Mouse (Mus musculus): ENCODE results near the gene Spred2.
A peak's percentile ranks its signal among the peaks of the same experiment; 100 is the strongest.

Gene Spred2

DNA sequence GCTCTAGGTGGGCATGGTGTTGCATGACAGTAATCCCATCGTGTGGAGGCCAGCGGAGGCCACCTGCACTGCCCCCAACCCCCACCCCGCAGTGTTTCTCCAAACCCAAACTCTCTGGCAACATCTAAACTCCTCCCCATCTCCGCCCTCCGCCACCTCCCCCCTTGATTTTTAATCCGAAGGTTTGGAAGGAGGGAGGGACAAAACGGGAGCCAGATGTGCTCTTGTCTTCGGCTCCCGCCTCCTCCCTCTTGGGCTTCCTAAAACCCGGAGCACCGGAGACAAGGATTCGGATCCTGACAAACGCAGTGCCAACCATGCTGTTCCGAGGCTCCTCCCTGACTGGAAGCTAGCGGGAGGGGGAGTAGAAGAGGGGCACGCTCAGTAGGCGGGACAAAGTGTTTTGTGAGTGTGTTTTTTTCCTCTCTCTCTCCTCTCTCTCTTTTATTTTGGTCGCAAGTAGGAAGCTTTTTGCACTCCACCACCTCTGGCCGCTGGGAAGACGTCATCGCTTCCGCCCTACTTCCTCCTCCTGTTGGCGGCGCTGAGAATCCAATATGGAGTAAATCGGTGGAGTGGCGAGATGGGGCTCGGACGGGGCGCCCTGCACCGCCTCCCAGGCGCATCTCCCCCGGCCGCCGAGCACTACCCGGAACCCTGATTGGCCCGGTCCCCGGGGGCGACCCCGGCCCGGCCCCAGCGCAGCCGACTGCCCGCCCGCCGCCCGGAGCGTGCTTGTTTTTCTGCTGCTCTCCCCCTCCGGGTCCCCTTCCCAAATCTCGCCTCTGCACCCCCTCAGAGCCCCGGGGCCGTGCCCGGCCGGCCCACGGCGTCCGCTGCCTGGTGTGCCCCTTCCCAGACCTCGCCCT is at the start of gene Spred2:
Gene Spred2, plus strand, starts transcription at position 488 of the 869 bp plus-strand sequence.
- peak; percentile 93 to 94 for DNase-seq (ENCODE audit: low spot score in 2 of 2)

DNA sequence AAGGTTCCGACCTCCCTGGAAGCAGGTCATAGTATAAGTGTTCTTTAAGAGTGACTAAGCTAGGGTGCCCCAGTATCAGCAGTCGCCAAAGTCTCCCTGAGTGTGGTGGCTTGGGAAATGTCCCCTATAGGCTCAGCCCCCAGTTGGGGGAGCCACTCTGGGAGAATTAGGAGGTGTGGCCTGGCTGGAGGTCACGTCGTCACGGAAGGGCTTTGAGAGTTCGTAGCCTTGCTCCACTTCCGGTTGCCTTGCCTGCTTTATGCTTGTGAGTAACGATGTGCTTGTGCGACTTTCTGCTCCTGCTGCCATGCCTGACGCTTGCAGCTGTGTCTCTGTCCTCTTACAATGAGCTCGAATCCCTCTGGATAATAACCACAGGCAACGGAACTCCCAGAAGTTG is 48.6 kb upstream of the Spred2 start:
- no peak for DNase-seq (ENCODE audit: low spot score in 2 of 2)

DNA sequence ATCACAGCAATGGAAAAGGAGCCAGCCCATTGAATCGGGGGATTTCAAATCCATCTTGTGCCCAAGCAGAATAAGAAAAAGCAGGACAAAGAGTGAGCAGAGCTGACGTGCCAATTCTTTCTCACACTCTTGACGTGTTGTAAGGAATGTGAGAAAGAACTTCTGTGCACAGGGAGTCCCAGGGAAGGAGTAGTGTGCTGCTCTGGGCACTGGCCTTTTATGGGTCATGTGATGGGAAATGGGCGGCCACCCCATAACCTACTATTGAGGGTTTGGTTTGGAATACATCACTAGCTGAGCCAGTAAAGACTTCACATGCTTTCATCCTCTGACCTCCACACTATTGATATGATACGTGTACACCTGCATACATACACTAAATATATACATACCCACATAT is 48.2 kb upstream of the Spred2 start:
- DNase-seq (ENCODE audit: low spot score in 2 of 2): no peak

DNA sequence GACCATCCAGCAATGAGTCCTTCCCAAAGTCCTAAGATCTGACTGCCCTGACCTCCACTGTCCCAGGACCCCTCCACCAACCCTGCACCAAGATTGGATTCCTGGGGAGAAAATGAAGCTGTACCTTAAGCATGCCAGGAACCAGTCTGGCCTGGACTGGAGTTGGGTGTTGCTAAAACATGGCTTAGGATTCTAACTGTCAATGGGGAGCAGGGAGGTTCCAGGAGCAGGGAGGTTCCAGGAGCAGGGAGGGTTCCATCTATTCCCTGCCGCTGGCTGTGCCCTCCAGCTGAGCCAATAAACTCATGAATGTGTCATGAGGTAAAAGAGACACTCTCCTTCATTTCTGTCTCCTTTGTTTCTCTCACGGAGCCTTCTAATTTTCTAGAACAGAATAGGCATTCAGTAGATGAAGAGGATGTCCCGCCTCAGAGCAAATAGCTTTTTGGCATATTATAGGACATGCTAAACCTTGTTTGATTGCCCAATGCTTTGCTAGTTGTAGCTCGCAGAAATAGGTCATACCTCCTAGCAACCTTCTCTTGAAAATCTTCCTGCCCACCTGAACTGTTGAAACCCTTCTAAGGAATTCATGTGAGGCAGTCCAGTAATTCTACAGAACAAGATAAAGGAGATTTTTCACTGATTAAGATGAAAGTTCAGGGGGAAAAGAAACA is 46.8 kb upstream of the Spred2 start:
- no peak for DNase-seq (ENCODE audit: low spot score in 2 of 2)

DNA sequence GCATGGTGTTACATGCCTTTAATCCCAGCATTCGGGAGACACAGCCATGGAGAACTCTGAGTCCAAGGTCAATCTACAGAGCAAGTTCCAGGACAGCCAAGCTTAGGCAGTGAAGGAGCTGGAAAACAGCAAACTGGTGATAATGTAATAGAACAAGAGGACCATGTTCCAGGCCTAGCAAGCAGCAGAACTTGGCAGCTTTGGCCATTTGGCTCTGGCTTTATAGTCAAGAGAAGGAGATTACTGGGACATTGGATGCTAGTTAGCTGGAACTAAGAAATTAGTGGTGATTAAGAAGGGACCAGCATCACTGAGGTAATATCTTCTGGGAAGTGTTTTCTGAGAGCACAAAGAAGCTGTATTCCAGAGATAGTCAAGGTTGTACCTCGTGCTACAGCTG is 42.8 kb upstream of the Spred2 start:
- DNase-seq (ENCODE audit: low spot score in 2 of 2): peak; percentile 13 to 15

DNA sequence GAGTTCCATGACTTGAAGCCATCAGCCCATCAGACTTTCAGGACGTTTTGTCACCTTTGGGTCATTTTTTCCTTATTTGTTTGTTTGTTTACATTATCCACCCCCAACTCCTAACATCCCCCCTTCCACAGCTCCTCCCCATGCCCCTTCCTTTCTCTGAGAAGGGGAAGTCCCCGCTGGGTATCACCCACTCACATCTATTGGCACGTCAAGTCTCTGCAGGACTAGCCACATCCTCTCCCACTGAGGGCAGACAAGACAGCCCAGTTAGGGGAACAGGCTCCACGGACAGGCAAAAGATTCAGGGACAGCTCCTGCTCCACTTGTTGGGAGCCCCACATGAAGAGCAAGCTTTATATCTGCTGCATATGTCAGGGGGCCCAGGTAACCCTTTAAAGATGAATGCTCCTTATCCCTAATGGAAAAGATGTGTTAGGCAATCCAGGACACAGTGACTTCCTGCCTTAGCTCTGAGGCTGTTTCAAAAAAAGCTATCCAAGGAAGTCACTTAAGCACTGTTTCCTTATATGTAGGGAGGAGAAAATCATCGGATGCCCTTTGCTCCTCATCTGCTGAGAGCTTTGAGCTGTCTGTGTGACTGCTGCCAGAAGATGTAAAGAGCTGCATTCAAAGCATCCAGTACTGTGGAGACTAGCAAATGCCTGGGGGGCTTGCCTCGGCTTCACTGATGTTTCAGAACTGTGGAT is 33.3 kb upstream of the Spred2 start:
- DNase-seq (ENCODE audit: low spot score in 2 of 2): no peak

DNA sequence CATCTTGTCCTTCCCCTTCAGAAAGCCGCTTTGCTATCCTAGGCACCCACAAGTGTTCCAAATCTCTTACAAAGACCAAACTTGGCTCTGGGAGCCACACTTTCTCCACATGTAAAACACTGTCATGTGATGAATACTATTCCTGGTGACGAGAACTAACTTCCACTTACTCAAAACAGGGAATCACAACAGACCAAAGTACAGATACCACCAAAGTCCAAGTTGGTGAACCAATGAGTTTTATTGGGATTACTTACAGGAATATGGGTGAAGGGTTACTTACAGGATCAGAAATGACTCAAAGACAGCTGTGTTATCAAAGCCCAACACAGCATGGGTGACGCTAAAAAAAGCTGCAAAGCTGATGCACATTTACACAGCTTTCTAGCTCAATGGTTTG is 30.9 kb upstream of the Spred2 start:
- no peak for DNase-seq (ENCODE audit: low spot score in 2 of 2)

DNA sequence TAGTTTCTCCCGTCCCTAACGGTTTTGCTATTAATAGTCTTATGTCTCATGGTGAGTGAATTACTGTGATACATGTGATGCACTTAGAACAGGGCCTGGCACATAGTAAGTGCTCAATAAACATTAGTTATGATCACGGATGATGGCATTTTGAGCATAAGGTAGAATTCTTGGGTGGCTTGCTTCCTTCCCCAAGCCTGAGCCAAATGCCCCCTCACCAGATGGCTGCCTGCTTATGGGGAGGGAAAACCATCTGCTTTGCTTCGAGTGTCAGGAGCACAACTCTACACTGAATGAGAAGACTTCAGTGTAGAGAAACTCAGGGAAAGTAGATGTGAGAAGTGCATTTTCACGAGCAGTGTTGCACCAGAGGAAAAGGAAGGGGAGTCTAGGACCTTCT is 24.6 kb upstream of the Spred2 start:
- no peak for DNase-seq (ENCODE audit: low spot score in 2 of 2)

DNA sequence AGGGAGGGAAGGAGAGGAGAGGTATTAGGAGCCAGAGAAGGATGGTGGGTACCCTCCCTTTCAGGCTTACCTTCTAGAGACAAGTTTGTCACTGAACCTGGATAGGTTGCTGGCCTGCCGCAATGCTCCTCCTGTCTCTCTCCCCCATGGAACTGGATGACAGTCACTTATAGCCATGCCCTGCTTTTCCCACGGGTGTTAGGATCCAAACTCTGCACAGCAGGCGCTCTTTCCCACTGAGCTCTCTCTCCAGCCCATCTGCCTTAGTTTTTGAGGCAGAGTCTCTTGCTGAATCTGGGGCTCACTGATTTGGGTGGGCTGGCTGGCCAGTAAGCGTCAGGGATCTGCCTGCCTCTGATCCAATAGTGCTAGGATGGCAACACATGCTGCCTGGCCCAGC is 23.5 kb upstream of the Spred2 start:
- no peak for DNase-seq (ENCODE audit: low spot score in 2 of 2)

DNA sequence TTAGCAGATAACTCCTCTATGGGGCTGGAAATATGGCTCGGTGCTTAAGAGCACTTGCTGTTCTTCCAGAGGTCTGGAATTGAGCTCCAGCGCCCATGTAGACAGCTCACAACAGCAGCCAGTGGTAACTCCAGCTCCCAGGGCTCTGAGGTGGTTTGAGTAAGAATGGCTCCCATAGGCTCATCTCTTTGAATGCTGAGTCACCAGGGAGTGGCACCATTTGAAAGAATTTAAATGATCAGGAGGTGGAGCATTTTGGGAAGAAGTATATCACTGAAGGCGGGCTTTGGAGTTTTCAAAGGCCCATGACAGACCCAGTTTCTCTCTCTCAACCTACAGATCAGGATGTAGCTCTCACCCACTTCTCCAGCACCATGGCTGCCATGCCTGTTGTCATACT is 13.0 kb upstream of the Spred2 start:
- DNase-seq (ENCODE audit: low spot score in 2 of 2): no peak

DNA sequence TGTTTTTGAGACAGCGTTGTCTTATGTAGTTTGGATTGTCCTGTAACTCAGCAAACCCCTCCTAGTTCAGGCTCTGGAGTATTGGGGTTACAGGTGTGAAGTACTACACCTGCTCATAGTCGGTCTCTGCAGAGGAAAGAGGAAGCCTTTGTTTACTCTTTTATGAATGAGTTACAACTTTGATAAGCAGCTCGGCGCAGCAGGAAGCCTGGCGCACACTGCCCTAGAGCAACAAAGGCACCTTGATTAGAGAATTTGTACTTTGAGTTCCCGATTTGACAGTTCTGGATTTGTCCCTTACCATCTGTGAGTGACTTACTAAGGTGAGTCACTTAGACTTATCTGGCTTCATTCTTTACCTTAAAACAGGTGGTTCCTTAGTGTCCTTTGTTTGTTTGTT is 12.0 kb upstream of the Spred2 start:
- DNase-seq (ENCODE audit: low spot score in 2 of 2): no peak

DNA sequence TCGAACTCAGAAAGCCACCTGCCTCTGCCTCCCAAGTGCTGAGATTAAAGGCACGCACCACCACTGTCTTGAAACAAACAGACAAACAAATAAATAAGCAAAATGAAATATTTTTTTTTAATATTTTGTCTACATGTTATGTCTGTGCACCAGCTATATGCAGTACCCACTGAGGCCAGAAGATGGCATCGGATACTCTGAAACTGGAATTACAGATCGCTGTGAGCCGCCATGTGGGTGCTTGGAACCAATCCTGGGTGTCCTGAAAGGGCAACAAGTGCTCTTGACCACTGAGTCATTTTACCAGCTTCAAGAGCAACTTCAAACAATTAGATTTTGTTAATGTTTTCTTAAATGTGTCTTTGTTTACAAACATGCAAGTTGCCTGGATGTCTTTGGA is 11.5 kb upstream of the Spred2 start:
- no peak for DNase-seq (ENCODE audit: low spot score in 2 of 2)

DNA sequence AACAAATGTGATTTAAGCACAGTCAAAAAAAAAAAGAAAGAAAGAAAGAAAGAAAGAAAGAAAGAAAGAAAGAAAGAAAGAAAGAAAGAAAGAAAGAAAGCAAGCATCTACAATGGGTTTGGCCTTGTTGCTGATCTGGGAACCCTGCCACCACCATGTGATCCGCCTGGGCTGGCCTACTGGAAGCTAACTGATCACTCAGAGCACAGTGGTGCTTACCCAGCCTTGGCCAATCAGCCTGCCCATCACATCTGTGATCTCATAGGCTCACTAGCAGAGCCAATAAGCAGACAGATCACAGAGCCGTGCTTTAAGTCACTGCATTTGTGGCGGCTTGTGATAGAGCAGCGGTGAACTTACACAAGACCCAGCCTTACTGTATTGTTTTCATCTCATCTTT is 10.4 kb upstream of the Spred2 start:
- no peak for DNase-seq (ENCODE audit: low spot score in 2 of 2)

DNA sequence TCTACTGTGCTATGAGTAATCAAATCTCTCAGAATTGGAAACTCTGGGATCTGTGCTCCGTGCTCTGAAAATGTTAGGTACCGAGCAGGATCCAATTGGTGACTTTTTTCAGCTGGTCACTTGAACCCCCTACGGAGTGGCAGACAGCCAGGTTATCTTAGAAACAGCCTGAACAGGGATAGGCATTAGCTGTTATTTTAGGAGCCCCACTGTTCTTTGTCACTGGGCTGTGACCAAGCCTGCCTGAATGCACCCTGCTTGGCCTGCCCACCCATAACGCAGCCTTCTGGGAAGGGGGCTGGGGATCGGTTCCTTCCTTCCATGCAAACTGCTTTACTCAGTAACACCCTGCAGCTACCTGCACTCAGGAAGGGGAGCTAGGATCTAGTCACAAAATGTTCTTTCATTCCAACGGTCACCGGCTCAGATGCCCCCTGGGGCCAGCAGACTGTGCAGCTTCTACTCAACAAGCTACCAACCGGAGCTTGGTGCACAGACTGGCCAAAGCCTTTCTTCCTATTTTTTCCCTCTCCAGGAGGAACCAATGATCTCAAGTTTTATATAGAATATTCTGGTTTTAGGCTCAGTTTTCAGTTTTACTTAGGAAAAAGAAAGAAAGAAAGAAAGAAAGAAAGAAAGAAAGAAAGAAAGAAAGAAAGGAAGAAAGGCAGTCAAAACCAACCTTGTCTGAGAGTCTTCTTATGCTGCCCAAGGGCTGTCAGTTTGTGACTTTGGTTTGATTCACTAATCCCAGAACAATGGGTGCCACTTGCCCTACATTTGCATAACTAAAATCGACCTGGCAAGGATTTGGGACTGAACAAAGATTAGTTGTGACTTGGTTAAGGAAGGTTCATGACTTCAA is 6.6 kb upstream of the Spred2 start:
- DNase-seq (ENCODE audit: low spot score in 2 of 2): no peak

DNA sequence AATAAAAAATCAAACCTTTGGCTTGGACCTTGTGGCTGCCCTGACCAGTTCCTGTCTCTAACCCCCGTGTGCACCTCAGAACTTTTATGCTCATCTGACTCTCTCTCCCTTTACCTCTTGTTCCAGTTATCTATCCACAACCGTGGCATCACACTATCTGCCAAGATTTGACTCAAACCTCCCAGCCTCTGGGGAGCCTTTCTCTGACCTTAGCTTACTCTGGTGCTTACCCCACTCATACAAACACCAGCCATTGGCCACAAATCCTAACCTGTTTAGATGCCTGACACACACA is 6.0 kb upstream of the Spred2 start:
- DNase-seq (ENCODE audit: low spot score in 2 of 2): no peak

DNA sequence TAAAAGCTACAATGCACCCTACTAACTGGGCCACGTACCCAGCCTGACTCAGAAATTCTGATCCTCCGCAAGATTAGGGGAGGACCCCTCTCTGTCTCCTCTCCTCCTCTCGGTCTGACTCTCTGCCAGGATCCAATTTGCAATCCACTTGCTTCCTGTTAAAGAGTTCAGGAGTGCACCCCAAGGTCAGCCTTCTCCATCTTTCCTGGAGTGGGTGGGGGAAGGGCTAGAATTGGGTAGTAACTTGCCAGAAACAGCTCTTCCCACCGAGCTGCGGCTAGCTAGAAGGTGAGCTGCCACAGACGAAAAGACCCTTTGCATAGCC is 4.8 kb upstream of the Spred2 start:
- peak; percentile 35 to 42 for DNase-seq (ENCODE audit: low spot score in 2 of 2)

DNA sequence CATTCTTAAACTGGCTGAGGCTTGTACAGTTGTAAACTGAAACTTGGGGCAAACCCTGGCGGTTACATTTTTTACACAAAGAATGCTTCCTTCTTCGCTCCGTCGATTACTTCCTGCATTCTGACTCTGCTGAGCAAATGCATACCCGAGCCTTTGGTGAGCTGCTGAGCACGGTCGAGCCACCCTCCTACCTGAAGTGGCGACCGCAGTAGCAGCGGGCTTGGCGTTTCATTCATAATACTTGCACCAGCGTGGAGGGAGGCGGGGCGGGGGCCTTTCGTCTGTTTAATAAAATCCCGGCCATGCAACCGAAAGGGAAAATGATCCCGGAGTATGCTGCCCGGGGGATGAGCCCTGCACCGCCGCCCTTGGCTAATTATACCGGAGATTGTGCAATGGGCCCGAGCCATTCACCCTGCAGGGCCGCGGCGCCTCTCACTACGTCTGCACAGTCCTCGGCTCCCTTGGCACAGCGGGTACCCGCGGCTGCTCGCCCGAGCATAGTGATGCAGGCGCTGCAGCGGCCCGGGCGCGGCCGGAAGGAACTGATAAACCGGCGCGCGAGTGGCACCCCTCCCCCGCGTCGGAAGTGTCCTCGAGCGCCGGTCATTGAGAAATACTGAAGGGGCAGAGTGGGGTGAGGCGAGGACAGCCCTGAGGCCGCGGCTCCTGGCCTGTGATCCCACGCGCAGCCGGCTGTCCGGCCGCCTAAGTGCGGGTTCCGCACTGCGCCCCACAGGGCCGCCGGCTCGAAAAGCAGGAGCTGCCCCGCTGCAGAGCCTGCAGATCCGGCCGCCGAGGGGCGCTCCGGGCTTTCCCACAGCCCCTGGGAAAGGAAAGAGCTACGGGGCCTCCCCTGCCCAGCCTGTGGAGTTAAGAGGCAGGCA is 4.1 kb upstream of the Spred2 start:
- peak; percentile 86 to 91 for DNase-seq (ENCODE audit: low spot score in 2 of 2)

DNA sequence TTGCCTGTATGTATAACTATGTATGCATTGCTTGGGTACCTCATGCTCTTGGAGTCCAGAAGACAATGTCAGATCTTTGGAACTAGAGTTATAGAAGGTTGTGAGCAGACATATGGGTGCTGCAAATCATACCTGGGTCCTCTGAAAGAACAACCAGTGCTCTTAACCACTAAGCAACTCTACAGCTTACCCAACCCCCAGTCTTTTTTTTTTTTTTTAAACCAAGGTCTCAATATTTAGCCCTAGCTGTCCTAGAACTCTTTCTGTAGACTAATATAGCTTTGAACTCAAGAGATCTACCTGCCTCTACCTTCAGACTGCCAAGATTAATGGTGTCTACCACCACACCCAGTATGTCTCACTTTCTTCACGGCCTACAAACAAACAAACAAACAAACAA is 2.5 kb upstream of the Spred2 start:
- DNase-seq (ENCODE audit: low spot score in 2 of 2): no peak

DNA sequence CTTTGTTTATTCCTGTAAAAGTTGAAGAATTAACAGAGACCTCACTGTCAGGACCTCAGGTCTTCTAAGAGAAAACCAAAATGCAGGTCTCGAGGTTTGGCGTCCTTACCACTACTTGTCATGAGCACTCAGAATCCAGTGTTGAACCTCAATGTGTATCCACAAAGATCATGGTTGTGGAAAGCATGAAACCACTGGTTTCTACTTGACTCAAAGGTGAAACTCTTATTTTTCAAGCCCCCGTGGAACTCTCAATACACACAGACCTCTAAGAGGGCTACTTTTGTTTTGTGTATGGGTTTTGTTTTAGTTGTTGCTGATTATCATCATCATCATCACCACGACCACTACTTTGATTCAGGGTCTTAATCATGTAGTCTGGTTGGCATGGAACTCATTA is 2.0 kb upstream of the Spred2 start:
- DNase-seq (ENCODE audit: low spot score in 2 of 2): no peak

DNA sequence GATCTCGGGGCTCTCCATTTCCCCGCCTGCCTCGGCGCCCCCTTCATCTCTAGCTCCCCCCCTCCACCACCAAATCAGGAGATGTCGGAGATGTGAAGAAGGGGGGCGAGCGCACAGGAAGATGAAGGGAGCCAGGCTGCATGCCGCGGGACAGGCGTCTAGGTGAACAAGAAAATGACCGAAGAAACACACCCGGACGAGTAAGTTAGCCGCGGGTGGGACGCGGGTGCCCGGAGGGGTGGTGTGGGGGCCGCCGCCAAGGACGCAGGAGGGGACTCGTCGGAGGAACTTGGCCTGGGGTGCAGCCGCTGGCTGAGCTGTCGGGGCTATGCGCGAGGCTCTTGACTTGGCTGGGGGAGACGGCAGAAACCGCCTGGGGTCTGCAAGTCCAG is 578 bp downstream of the Spred2 start:
- no peak for DNase-seq (ENCODE audit: low spot score in 2 of 2)
